Mouse (Mus musculus) cerebellum, adult (tissue): ENCODE results near the gene Olfr934.

Experiments
- ATAC-seq: cut with Nextera tagmentation; 2 replicates; pipeline ENCODE4 v1.9.2; 2017; ENCODE audit warnings: mild to moderate bottlenecking, moderate library complexity, mixed read lengths; ENCODE audit not compliant: insufficient number of reproducible peaks, low FRiP score, low TSS enrichment

The Olfr934 gene

GRCm38 (mm10) chr9:38988215-38988614, at the start of gene Olfr934:
Gene Olfr934 (minus strand): TSS chr9:38988315.
- ATAC-seq: no peak

- ATAC-seq: no peak
Measured at GRCm38 (mm10) chr9:39023277-39023676, 35.2 kb upstream of the Olfr934 start, which contains the start of gene Olfr146. Gene Olfr146 (minus strand): TSS chr9:39023377.

- no peak for ATAC-seq
Measured at GRCm38 (mm10) chr9:38999583-38999982, 11.5 kb upstream of the Olfr934 start, which contains the start of gene Olfr935. Gene Olfr935 (minus strand): TSS chr9:38999683.

GRCm38 (mm10) chr9:38972013-38972412, 16.1 kb downstream of the Olfr934 start, which contains the start of gene Olfr933:
Gene Olfr933 (plus strand): TSS chr9:38972313.
- ATAC-seq: no peak

- no peak for ATAC-seq
Measured at GRCm38 (mm10) chr9:38954124-38954416, 34.0 kb downstream of the Olfr934 start.

- no peak for ATAC-seq
Measured at GRCm38 (mm10) chr9:38953401-38954123, 34.6 kb downstream of the Olfr934 start.
